11 mouse cellular contexts compared by ENCODE assay signal in the genomic region with DNA sequence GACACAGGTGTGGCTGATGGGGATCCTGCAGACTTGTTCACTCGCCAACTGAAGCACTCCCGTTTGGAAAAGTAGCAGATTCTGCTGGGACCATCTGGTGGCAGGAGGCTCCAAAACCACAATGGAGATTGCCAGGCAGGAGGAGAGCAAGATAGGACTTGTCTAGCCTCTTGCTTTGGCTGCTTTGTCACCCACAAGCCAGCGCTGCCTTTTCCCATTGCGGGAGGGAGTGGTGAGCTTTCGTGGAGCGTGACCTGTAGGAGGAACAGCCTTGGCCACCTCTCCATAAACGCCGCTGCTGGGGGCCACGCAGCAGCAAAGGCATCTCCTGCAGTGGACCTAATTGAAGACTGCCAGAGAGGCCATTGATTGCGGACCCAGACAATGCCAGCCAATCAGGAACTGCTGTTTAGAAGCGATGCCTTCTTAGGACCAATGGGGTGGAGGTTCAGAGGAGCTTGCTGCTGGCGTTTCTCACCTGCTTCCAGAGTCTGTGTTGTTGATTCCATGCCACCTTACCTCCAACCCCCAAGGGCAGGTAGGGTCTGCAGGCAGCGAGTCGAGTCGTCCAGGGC.
DNase-seq lines count a peak whose midpoint lies in the region; ATAC-seq and TF ChIP-seq lines count a peak whose summit lies in the region.
"Had no signal": no experiment of that assay in that cellular context is flagged by ENCODE, and none has a peak within 500 bp of the region (broad histone marks: within the 10 kb centered on the region; RNA-seq: fewer than 3 reads in every experiment).

No protein-coding gene starts in this region.

- TF ChIP-seq CTCF in kidney, adult 2 months (conservative IDR thresholded peaks at IDR 0.05; ENCODE audit: insufficient read depth, insufficient read length, low read depth, low read length), result no peak
- no peak for TF ChIP-seq CTCF in brain, embryonic 14.5 days (IDR thresholded peaks at IDR 0.05; ENCODE audit: borderline replicate concordance, extremely low read depth, insufficient read depth, insufficient read length)

- H3K4me3 ChIP-seq in kidney, adult 2 months (ENCODE audit: insufficient read depth, low read depth, low read length), result no peak overlapping the region
- H3K4me3 ChIP-seq in kidney, embryonic 15.5 days (replicated peaks), result no peak overlapping the region
- no peak overlapping the region for H3K4me3 ChIP-seq in forebrain, embryonic 10.5 days
- no peak overlapping the region for H3K4me3 ChIP-seq in midbrain, embryonic 12.5 days
- H3K4me3 ChIP-seq: megakaryocyte, embryonic 14.5 days had no signal

- WGBS in kidney, adult 2 months, result 61% methylated on average over 15 of the region's 15 CpGs
- WGBS in kidney, embryonic 15.5 days, result 42% methylated on average over 15 of the region's 15 CpGs
- WGBS in forebrain, embryonic 10.5 days, result 24% methylated on average over 15 of the region's 15 CpGs
- WGBS in midbrain, embryonic 12.5 days, result 29% methylated on average over 15 of the region's 15 CpGs

- no peaks in the 10 kb centered on the region for H3K27me3 ChIP-seq in kidney, adult 2 months (replicated peaks; ENCODE audit: control insufficient read depth, insufficient read depth, low read length)
- peaks cover 9% of the 10 kb centered on the region for H3K27me3 ChIP-seq in kidney, embryonic 15.5 days
- H3K27me3 ChIP-seq in forebrain, embryonic 10.5 days (ENCODE audit: poor library complexity, severe bottlenecking), result peaks cover 100% of the 10 kb centered on the region
- H3K27me3 ChIP-seq in midbrain, embryonic 12.5 days, result peaks cover 90% of the 10 kb centered on the region

- H3K4me2 ChIP-seq in kidney, embryonic 15.5 days, result no peak overlapping the region
- H3K4me2 ChIP-seq in midbrain, embryonic 12.5 days (replicated peaks), result 0 out of 2 replicates have a peak overlapping the region, but pooled peaks have one; percentile 0
- H3K4me2 ChIP-seq: liver, embryonic 11.5 days had no signal

- H3K9ac ChIP-seq in kidney, embryonic 15.5 days, result no peak overlapping the region
- no peak overlapping the region for H3K9ac ChIP-seq in midbrain, embryonic 12.5 days (replicated peaks)

- H3K27ac ChIP-seq in kidney, adult 2 months (ENCODE audit: insufficient read depth, low read depth, low read length), result no peak overlapping the region
- H3K27ac ChIP-seq in kidney, embryonic 15.5 days, result no peak overlapping the region
- peak overlapping the region; percentile 85 for H3K27ac ChIP-seq in forebrain, embryonic 10.5 days
- peak overlapping the region; percentile 87 for H3K27ac ChIP-seq in midbrain, embryonic 12.5 days (replicated peaks)

- peak; percentile 33 for DNase-seq in kidney, adult 2 months
- DNase-seq in brain, embryonic 14.5 days (ENCODE audit: low read depth), result peak; percentile 62
- DNase-seq in forebrain, embryonic 10.5 days (ENCODE audit: extremely low spot score, low spot score), result no peak
- no peak for DNase-seq in adrenal gland, adult 2 months
- DNase-seq in spleen, postnatal 10 days (ENCODE audit: low spot score in 2 of 2), result no peak
- DNase-seq: layer of hippocampus, postnatal 36 days had no signal

- ATAC-seq in kidney, embryonic 15.5 days (replicated peaks; ENCODE audit: low FRiP score), result no peak
- no peak for ATAC-seq in midbrain, embryonic 12.5 days (ENCODE audit: low FRiP score, low read depth)
- no peak for ATAC-seq in erythroblast, adult 5-6 weeks (replicated peaks; ENCODE audit: low FRiP score, poor library complexity, severe bottlenecking)

- no peaks in the 10 kb centered on the region for H3K9me3 ChIP-seq in kidney, embryonic 15.5 days (replicated peaks)
- no peaks in the 10 kb centered on the region for H3K9me3 ChIP-seq in forebrain, embryonic 10.5 days
- no peaks in the 10 kb centered on the region for H3K9me3 ChIP-seq in midbrain, embryonic 12.5 days

- H3K36me3 ChIP-seq in kidney, adult 2 months (ENCODE audit: control insufficient read depth, insufficient read depth, low read length), result no peaks in the 10 kb centered on the region
- no peaks in the 10 kb centered on the region for H3K36me3 ChIP-seq in kidney, embryonic 15.5 days
- H3K36me3 ChIP-seq in forebrain, embryonic 10.5 days (replicated peaks), result no peaks in the 10 kb centered on the region
- no peaks in the 10 kb centered on the region for H3K36me3 ChIP-seq in midbrain, embryonic 12.5 days

- H3K4me1 ChIP-seq in kidney, adult 2 months (ENCODE audit: control insufficient read depth, insufficient read depth, low read length), result peaks cover 18% of the 10 kb centered on the region
- peaks cover 61% of the 10 kb centered on the region for H3K4me1 ChIP-seq in kidney, embryonic 15.5 days
- peaks cover 57% of the 10 kb centered on the region for H3K4me1 ChIP-seq in forebrain, embryonic 10.5 days
- H3K4me1 ChIP-seq in midbrain, embryonic 12.5 days, result peaks cover 52% of the 10 kb centered on the region

- TF ChIP-seq POLR2A in kidney, adult 2 months (IDR thresholded peaks at IDR 0.05; ENCODE audit: low read depth, low read length), result no peak
- TF ChIP-seq POLR2A in brain, embryonic 14.5 days (IDR thresholded peaks at IDR 0.05; ENCODE audit: borderline replicate concordance, extremely low read depth, insufficient read depth, insufficient read length, poor library complexity, severe bottlenecking), result no peak

Comparison
In these comparisons a context has a peak if more than half of its experiments do, and no peak if none do; other contexts are left out.
1. DNase-seq: peak in kidney, adult 2 months (single experiment) and brain, embryonic 14.5 days (single experiment); none in forebrain, embryonic 10.5 days (single experiment), adrenal gland, adult 2 months (single experiment) and spleen, postnatal 10 days (0 of 2).
2. H3K27ac ChIP-seq: peak in forebrain, embryonic 10.5 days (single experiment) and midbrain, embryonic 12.5 days (single experiment); none in kidney, adult 2 months (single experiment) and kidney, embryonic 15.5 days (single experiment).